Mouse (Mus musculus) midbrain, embryonic 13.5 days (tissue): ENCODE data around the gene Ppp2r1b. TPM values are rescaled to one million over a fixed set of nuclear protein-coding genes. Genes with fewer than 3 reads are reported as not detected.

Experiments used
- ATAC-seq: fragments of 200-750 bp; cut with Nextera tagmentation; 2 replicates; pipeline ENCODE4 v1.8.0; 2017; ENCODE audit warnings: mild to moderate bottlenecking, moderate TSS enrichment, moderate library complexity
- H3K27ac ChIP-seq: fragments of 300-500 bp; sonication (generic); 2 replicates; pipeline ENCODE4 v1.5.1; 2015; ENCODE audit warnings: inconsistent platforms, mild to moderate bottlenecking, moderate library complexity
- H3K27me3 ChIP-seq: fragments of 300-500 bp; sonication (generic); 2 replicates; pipeline ENCODE4 v1.6.1; 2015; ENCODE audit warnings: mild to moderate bottlenecking, inconsistent platforms
- H3K36me3 ChIP-seq: fragments of 300-500 bp; sonication (generic); 2 replicates; pipeline ENCODE4 v1.6.1; 2015; ENCODE audit warnings: mild to moderate bottlenecking, inconsistent platforms
- H3K4me1 ChIP-seq: fragments of 300-500 bp; sonication (generic); replicated peaks from 2 replicates; pipeline ENCODE4 v1.6.1; 2015; ENCODE audit warnings: inconsistent platforms
- H3K4me2 ChIP-seq: fragments of 300-500 bp; sonication (generic); replicated peaks from 2 replicates; pipeline ENCODE4 v1.6.1; 2015; ENCODE audit warnings: moderate library complexity, mild to moderate bottlenecking, inconsistent platforms
- H3K4me3 ChIP-seq: fragments of 300-500 bp; sonication (generic); replicated peaks from 2 replicates; pipeline ENCODE4 v1.5.1; 2015; ENCODE audit warnings: mild to moderate bottlenecking, inconsistent platforms
- H3K9ac ChIP-seq: fragments of 300-500 bp; sonication (generic); replicated peaks from 2 replicates; pipeline ENCODE4 v1.6.1; 2015; ENCODE audit warnings: mild to moderate bottlenecking, inconsistent platforms
- H3K9me3 ChIP-seq: fragments of 300-500 bp; sonication (generic); 2 replicates; pipeline ENCODE4 v1.6.1; 2016; ENCODE audit warnings: mild to moderate bottlenecking, inconsistent platforms
- WGBS: fragments of 180-500 bp; shearing (Covaris S2); methylation state at CpG from one replicate; pipeline ENCODE4 v1.1.7; 2015; 5-methylcytosine and 5-hydroxymethylcytosine counted together
- polyA plus RNA-seq: library from polyadenylated mRNA; unstranded; fragments of >200 nt; fragmentation: Nextera tagmentation; extraction: Ambion mirVana; gene quantifications from 2 replicates; pipeline ENCODE4 v1.2.1, GENCODE M21; 2015

Gene Ppp2r1b
- polyA plus RNA-seq, 1 experiment from 2014 or later = 58.0 TPM

- Histone ChIP-seq H3K27ac (peak overlapping the region; percentile 65), H3K4me1 (peaks cover 21% of the 10 kb centered on the region), H3K36me3 (peaks cover 29% of the 10 kb centered on the region), H3K4me2 (peak overlapping the region; percentile 75), H3K4me3 (peak overlapping the region; percentile 80), H3K9me3 (no peaks in the 10 kb centered on the region), H3K9ac (peak overlapping the region; percentile 80), H3K27me3 (no peaks in the 10 kb centered on the region)
- under 1% methylated on average over 45 of the region's 45 CpGs for WGBS
- ATAC-seq = peak; percentile 90
Measured at GRCm38 (mm10) chr9:50856341-50857081, 11.4 kb downstream of the Ppp2r1b start.

GRCm38 (mm10) chr9:50857082-50857641, 12.1 kb downstream of the Ppp2r1b start:
- H3K27ac ChIP-seq = peak overlapping the region; percentile 65
- no peaks in the 10 kb centered on the region for H3K27me3 ChIP-seq
- peak; percentile 87 for ATAC-seq
- H3K9me3 ChIP-seq = no peaks in the 10 kb centered on the region
- peaks cover 35% of the 10 kb centered on the region for H3K36me3 ChIP-seq
- WGBS = under 1% methylated on average over 46 of the region's 46 CpGs
- H3K4me1 ChIP-seq = peaks cover 21% of the 10 kb centered on the region
- peak overlapping the region; percentile 75 for H3K4me2 ChIP-seq
- peak overlapping the region; percentile 80 for H3K4me3 ChIP-seq
- peak overlapping the region; percentile 80 for H3K9ac ChIP-seq

GRCm38 (mm10) chr9:50858681-50859080, 13.6 kb downstream of the Ppp2r1b start:
- ATAC-seq = no peak
- Histone ChIP-seq H3K27ac (no peak overlapping the region), H3K36me3 (peaks cover 49% of the 10 kb centered on the region), H3K4me3 (no peak overlapping the region), H3K9me3 (no peaks in the 10 kb centered on the region), H3K9ac (no peak overlapping the region), H3K4me1 (peaks cover 14% of the 10 kb centered on the region), H3K4me2 (no peak overlapping the region), H3K27me3 (no peaks in the 10 kb centered on the region)
- WGBS = 94% methylated on average over 6 of the region's 6 CpGs

DNA sequence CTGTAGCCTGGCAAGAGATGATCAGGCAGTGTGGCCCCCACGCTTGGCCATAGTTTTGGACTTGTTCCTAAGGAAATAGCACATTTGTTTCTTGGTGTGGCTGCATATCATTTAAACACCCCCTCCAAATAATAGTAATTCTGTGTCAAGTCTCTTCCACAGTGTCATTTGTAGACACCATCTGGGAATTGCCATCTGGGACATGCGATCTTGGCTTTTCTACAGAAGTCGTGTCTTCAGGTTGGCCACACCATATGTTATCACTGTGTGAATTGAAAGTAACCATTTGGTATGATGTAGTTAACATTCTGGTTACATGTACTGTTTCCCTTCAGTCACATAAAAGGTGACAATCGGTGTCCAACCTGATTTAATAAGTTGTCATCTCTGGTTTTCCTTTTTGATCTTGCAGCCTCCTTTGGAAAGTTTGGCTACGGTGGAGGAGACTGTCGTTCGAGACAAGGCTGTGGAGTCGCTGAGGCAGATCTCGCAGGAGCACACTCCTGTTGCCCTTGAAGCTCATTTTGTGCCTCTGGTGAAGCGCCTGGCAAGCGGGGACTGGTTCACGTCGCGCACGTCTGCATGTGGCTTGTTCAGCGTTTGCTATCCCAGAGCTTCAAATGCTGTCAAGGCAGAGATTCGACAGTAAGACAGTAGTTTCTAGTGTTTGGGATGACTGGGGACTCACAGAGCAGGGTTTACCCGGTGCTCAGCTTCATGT, 16.2 kb downstream of the Ppp2r1b start:
- no peak overlapping the region for H3K4me3 ChIP-seq
- WGBS = 95% methylated on average over 18 of the region's 18 CpGs
- H3K9ac ChIP-seq = no peak overlapping the region
- peaks cover 69% of the 10 kb centered on the region for H3K36me3 ChIP-seq
- no peak for ATAC-seq
- no peaks in the 10 kb centered on the region for H3K9me3 ChIP-seq
- no peak overlapping the region for H3K4me2 ChIP-seq
- H3K27me3 ChIP-seq = no peaks in the 10 kb centered on the region
- no peak overlapping the region for H3K27ac ChIP-seq
- peaks cover 10% of the 10 kb centered on the region for H3K4me1 ChIP-seq

GRCm38 (mm10) chr9:50863824-50864223, 18.7 kb downstream of the Ppp2r1b start:
- WGBS = 94% methylated on average over 4 of the region's 4 CpGs
- no peak overlapping the region for H3K27ac ChIP-seq
- H3K4me2 ChIP-seq = no peak overlapping the region
- no peaks in the 10 kb centered on the region for H3K9me3 ChIP-seq
- peaks cover 93% of the 10 kb centered on the region for H3K36me3 ChIP-seq
- no peak overlapping the region for H3K9ac ChIP-seq
- no peak overlapping the region for H3K4me3 ChIP-seq
- H3K27me3 ChIP-seq = no peaks in the 10 kb centered on the region
- no peaks in the 10 kb centered on the region for H3K4me1 ChIP-seq
- ATAC-seq = no peak

DNA sequence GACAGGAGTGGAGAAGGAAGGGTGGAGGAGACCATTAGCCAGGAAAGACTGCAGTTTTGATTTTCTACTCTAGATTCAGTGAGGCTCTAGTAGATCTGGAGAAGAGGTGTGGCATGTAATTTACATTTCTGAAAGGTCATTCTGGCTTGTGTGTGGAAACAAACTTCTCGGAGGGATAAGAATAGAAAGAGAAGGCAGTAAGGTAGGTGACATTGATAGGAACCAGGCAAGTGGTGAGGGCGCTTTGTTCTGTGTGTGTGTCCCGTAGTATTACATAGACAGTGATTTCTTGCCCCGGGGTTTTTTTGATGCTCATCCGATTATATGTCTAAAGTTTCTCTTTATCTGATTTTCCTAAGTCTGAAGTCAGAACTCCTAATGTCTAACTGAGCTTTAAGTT, 19.8 kb downstream of the Ppp2r1b start:
- Histone ChIP-seq H3K4me1 (no peaks in the 10 kb centered on the region), H3K4me3 (no peak overlapping the region), H3K27me3 (no peaks in the 10 kb centered on the region), H3K27ac (no peak overlapping the region), H3K4me2 (no peak overlapping the region), H3K36me3 (peaks cover 90% of the 10 kb centered on the region), H3K9me3 (no peaks in the 10 kb centered on the region), H3K9ac (no peak overlapping the region)
- 93% methylated on average over 5 of the region's 5 CpGs for WGBS
- ATAC-seq = no peak

- H3K9ac ChIP-seq = no peak overlapping the region
- ATAC-seq = no peak
- H3K4me3 ChIP-seq = no peak overlapping the region
- H3K4me1 ChIP-seq = no peaks in the 10 kb centered on the region
- H3K4me2 ChIP-seq = no peak overlapping the region
- no peak overlapping the region for H3K27ac ChIP-seq
- WGBS = 88% methylated on average over 8 of the region's 8 CpGs
- H3K36me3 ChIP-seq = peaks cover 89% of the 10 kb centered on the region
- H3K9me3 ChIP-seq = no peaks in the 10 kb centered on the region
- no peaks in the 10 kb centered on the region for H3K27me3 ChIP-seq
Measured at GRCm38 (mm10) chr9:50865803-50866202, 20.7 kb downstream of the Ppp2r1b start.

DNA sequence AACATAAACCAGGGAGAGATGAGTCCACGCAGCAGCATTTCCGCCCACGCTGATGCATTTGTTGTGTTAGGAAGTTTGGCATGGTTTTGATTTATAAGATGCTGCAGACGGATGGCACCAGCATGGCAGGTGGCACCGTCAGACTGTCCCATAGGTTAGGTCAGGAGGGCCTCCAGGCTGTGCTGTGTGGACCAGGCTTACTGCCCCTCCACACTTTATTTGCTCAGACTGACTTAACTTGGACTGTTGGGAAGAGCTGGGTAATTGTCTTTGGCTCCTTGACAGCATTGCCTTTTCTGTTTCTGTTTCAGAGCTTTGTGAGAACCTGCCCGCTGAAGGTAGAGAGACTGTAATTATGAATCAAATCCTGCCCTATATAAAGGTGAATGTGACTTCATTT, 21.9 kb downstream of the Ppp2r1b start:
- WGBS = over 99% methylated on average over 6 of the region's 6 CpGs
- peaks cover 82% of the 10 kb centered on the region for H3K36me3 ChIP-seq
- no peak overlapping the region for H3K27ac ChIP-seq
- no peak overlapping the region for H3K9ac ChIP-seq
- ATAC-seq = no peak
- H3K27me3 ChIP-seq = no peaks in the 10 kb centered on the region
- H3K4me2 ChIP-seq = no peak overlapping the region
- no peak overlapping the region for H3K4me3 ChIP-seq
- H3K9me3 ChIP-seq = no peaks in the 10 kb centered on the region
- H3K4me1 ChIP-seq = no peaks in the 10 kb centered on the region

GRCm38 (mm10) chr9:50868182-50868581, 23.1 kb downstream of the Ppp2r1b start:
- H3K4me2 ChIP-seq = no peak overlapping the region
- 87% methylated on average over 2 of the region's 2 CpGs for WGBS
- no peak overlapping the region for H3K4me3 ChIP-seq
- peaks cover 81% of the 10 kb centered on the region for H3K36me3 ChIP-seq
- no peak overlapping the region for H3K27ac ChIP-seq
- H3K4me1 ChIP-seq = no peaks in the 10 kb centered on the region
- H3K9ac ChIP-seq = no peak overlapping the region
- ATAC-seq = no peak
- no peaks in the 10 kb centered on the region for H3K27me3 ChIP-seq
- no peaks in the 10 kb centered on the region for H3K9me3 ChIP-seq

DNA sequence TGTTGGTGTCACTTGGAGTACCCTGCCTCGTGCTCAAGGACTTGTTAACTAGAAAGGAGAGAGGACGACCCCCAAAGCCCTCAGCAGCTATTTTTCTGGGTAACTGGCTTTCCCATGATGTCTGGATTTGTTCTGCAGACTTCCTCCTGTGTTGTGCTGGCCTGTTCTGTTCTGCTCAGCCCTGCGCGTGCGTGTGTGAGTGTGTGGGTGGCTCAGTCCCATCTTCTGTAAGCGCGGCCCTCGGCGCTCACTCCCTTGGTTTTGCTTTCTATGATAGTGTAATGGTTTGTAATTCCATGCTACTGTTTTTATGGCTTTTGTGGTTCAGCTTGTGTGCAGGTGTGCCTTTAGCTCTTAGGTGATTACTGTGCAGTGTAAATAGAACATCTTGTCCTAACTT, 28.1 kb downstream of the Ppp2r1b start:
- no peak for ATAC-seq
- no peaks in the 10 kb centered on the region for H3K4me1 ChIP-seq
- H3K9ac ChIP-seq = no peak overlapping the region
- H3K4me2 ChIP-seq = no peak overlapping the region
- H3K9me3 ChIP-seq = no peaks in the 10 kb centered on the region
- H3K27ac ChIP-seq = no peak overlapping the region
- no peaks in the 10 kb centered on the region for H3K27me3 ChIP-seq
- 94% methylated on average over 9 of the region's 9 CpGs for WGBS
- no peak overlapping the region for H3K4me3 ChIP-seq
- H3K36me3 ChIP-seq = peaks cover 74% of the 10 kb centered on the region

DNA sequence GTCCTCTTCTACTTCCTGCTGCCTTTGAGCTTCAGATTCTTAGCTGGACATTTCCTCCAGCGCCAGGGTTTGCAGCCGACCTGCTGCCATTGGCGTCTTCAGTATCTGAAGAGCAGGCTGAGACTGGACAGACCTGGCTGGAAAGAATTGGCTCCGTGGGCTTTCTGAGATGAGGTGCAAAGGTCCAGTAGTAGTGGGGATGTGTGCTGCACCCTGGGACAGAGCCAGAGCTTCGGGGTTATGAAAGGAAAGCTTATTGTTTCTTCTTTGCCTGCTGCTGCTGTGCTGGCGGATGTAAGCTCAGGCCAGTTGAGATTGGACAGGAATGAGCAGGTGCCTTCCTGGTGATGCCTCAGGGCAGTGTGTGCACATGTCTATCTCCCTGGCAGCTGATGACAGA, 28.9 kb downstream of the Ppp2r1b start:
- H3K9me3 ChIP-seq = no peaks in the 10 kb centered on the region
- WGBS = 91% methylated on average over 6 of the region's 6 CpGs

GRCm38 (mm10) chr9:50875470-50875869, 30.4 kb downstream of the Ppp2r1b start:
- no peak overlapping the region for H3K27ac ChIP-seq
- no peaks in the 10 kb centered on the region for H3K27me3 ChIP-seq
- no peak for ATAC-seq
- 94% methylated on average over 4 of the region's 4 CpGs for WGBS
- no peaks in the 10 kb centered on the region for H3K9me3 ChIP-seq
- H3K36me3 ChIP-seq = peaks cover 78% of the 10 kb centered on the region
- H3K4me3 ChIP-seq = no peak overlapping the region
- no peaks in the 10 kb centered on the region for H3K4me1 ChIP-seq
- H3K9ac ChIP-seq = no peak overlapping the region
- H3K4me2 ChIP-seq = no peak overlapping the region

More for the DNA sequence above, 28.9 kb downstream of the Ppp2r1b start:
- no peaks in the 10 kb centered on the region for H3K27me3 ChIP-seq
- ATAC-seq = no peak
- no peak overlapping the region for H3K4me2 ChIP-seq
- peaks cover 74% of the 10 kb centered on the region for H3K36me3 ChIP-seq
- peak overlapping the region; percentile 10; the same call in 1 of the 2 replicates for H3K27ac ChIP-seq
- H3K9ac ChIP-seq = no peak overlapping the region
- no peak overlapping the region for H3K4me3 ChIP-seq
- no peaks in the 10 kb centered on the region for H3K4me1 ChIP-seq
